In the genomic region with DNA sequence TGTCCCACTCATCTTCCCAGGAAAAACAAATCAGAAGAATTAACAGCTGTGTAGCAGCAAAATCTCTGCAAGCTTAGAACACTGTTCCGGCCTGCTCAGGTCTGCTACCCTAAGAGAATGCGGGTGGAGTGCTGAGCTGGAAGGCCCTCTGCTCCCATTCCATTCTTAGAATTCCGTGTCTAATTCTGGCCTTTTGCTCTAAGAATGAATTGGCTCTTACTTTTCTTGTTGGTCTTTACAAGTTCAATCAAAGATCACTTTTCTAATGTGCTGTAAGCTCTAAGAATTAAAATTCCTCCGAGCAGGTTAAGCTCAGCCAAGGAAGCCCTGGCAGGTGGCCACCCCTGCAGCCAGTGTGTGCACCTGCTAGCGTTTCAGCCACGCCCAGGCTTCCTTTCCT, we compare ENCODE assay signal across 16 mouse cellular contexts. TPM values are rescaled to one million over a fixed set of nuclear protein-coding genes. Genes with fewer than 3 reads are reported as not detected.
DNase-seq lines count a peak whose midpoint lies in the region; ATAC-seq and TF ChIP-seq lines count a peak whose summit lies in the region.
"Had no signal": no experiment of that assay in that cellular context is flagged by ENCODE, and none has a peak within 500 bp of the region (broad histone marks: within the 10 kb centered on the region; RNA-seq: fewer than 3 reads in every experiment).

No protein-coding gene starts in this region.

- no peak overlapping the region for H3K4me2 ChIP-seq in heart, embryonic 15.5 days
- no peak overlapping the region for H3K4me2 ChIP-seq in midbrain, embryonic 13.5 days (replicated peaks)
- H3K4me2 ChIP-seq in midbrain, postnatal 0 days (ENCODE audit: low read depth, low read length, poor library complexity, severe bottlenecking): no peak overlapping the region
- H3K4me2 ChIP-seq: forebrain, embryonic 12.5 days had no signal

- no peak for ATAC-seq in heart, embryonic 15.5 days (replicated peaks; ENCODE audit: insufficient number of reproducible peaks, insufficient read depth, low FRiP score, low read depth)
- ATAC-seq in midbrain, embryonic 13.5 days: no peak
- no peak for ATAC-seq in midbrain, postnatal 0 days (ENCODE audit: low FRiP score)

- no peak for DNase-seq in heart, adult 2 months
- no peak for DNase-seq in midbrain, postnatal 0 days (ENCODE audit: low spot score)
- peak; percentile 34 to 43 for DNase-seq in kidney, adult 8-10 months
- DNase-seq in testis, postnatal 14 days (ENCODE audit: low spot score): peak; percentile 53
- no peak for DNase-seq in cerebellum, postnatal 36 days
- no peak for DNase-seq in thymus, postnatal 36 days
- DNase-seq: adrenal gland, postnatal 14 days; cerebellum, adult 2 months; gastrocnemius, postnatal 14 days; layer of hippocampus, adult 9-11 months; left cerebral cortex, postnatal 4 days; thymus, postnatal 4 days had no signal

- peaks cover 17% of the 10 kb centered on the region; the same call in 1 of the 2 replicates for H3K36me3 ChIP-seq in heart, embryonic 15.5 days
- no peaks in the 10 kb centered on the region for H3K36me3 ChIP-seq in heart, adult 2 months (ENCODE audit: control insufficient read depth, insufficient read depth, low read length)
- H3K36me3 ChIP-seq in midbrain, embryonic 13.5 days: peaks cover 34% of the 10 kb centered on the region
- peaks cover 18% of the 10 kb centered on the region for H3K36me3 ChIP-seq in midbrain, postnatal 0 days (ENCODE audit: insufficient read depth, low read length)

- 52% methylated on average over 6 of the region's 6 CpGs for WGBS in heart, embryonic 15.5 days
- 58% methylated on average over 6 of the region's 6 CpGs for WGBS in heart, adult 2 months
- WGBS in midbrain, embryonic 13.5 days: 40% methylated on average over 6 of the region's 6 CpGs
- 52% methylated on average over 6 of the region's 6 CpGs for WGBS in midbrain, postnatal 0 days

- peak overlapping the region; percentile 51; the same call in 1 of the 2 replicates for H3K27ac ChIP-seq in heart, embryonic 15.5 days
- no peak overlapping the region for H3K27ac ChIP-seq in heart, adult 2 months
- peak overlapping the region; percentile 17; the same call in 1 of the 2 replicates for H3K27ac ChIP-seq in midbrain, embryonic 13.5 days
- no peak overlapping the region for H3K27ac ChIP-seq in midbrain, postnatal 0 days (ENCODE audit: low read depth, low read length)
- H3K27ac ChIP-seq: forebrain, embryonic 12.5 days; liver, embryonic 14.5 days had no signal

- no peaks in the 10 kb centered on the region for H3K79me2 ChIP-seq in heart, adult 2 months (replicated peaks; ENCODE audit: control insufficient read depth, insufficient read depth, low read length)

- TF ChIP-seq EP300 in heart, adult 2 months (IDR thresholded peaks at IDR 0.05; ENCODE audit: insufficient read depth, low read depth, low read length): no peak

- no peak for TF ChIP-seq POLR2A in heart, adult 2 months (IDR thresholded peaks at IDR 0.05; ENCODE audit: insufficient read depth, low read depth, low read length)

- H3K9me3 ChIP-seq in heart, embryonic 15.5 days (replicated peaks): no peaks in the 10 kb centered on the region
- no peaks in the 10 kb centered on the region for H3K9me3 ChIP-seq in midbrain, embryonic 13.5 days
- no peaks in the 10 kb centered on the region for H3K9me3 ChIP-seq in midbrain, postnatal 0 days (ENCODE audit: low read length)
- H3K9me3 ChIP-seq: forebrain, embryonic 12.5 days had no signal

- H3K9ac ChIP-seq in heart, embryonic 15.5 days: no peak overlapping the region
- no peak overlapping the region for H3K9ac ChIP-seq in heart, adult 2 months (ENCODE audit: low read depth, low read length)
- no peak overlapping the region for H3K9ac ChIP-seq in midbrain, embryonic 13.5 days (replicated peaks)
- H3K9ac ChIP-seq in midbrain, postnatal 0 days (replicated peaks; ENCODE audit: low read length, poor library complexity, severe bottlenecking): no peak overlapping the region
- H3K9ac ChIP-seq: forebrain, embryonic 12.5 days; liver, embryonic 14.5 days had no signal

- H3K4me1 ChIP-seq in heart, embryonic 15.5 days (replicated peaks): peaks cover 26% of the 10 kb centered on the region
- H3K4me1 ChIP-seq in heart, adult 2 months (ENCODE audit: control insufficient read depth, insufficient read depth, low read length): no peaks in the 10 kb centered on the region
- peaks cover 73% of the 10 kb centered on the region for H3K4me1 ChIP-seq in midbrain, embryonic 13.5 days (replicated peaks)
- no peaks in the 10 kb centered on the region for H3K4me1 ChIP-seq in midbrain, postnatal 0 days (ENCODE audit: insufficient read depth, low read length)

- H3K4me3 ChIP-seq in heart, embryonic 15.5 days: no peak overlapping the region
- no peak overlapping the region for H3K4me3 ChIP-seq in heart, adult 2 months
- H3K4me3 ChIP-seq in midbrain, embryonic 13.5 days (replicated peaks): no peak overlapping the region
- no peak overlapping the region for H3K4me3 ChIP-seq in midbrain, postnatal 0 days (ENCODE audit: low read depth, low read length)
- H3K4me3 ChIP-seq: forebrain, embryonic 12.5 days had no signal

- H3K27me3 ChIP-seq in heart, embryonic 15.5 days: no peaks in the 10 kb centered on the region
- H3K27me3 ChIP-seq in heart, adult 2 months (ENCODE audit: control insufficient read depth, insufficient read depth, low read length): no peaks in the 10 kb centered on the region
- peaks cover 16% of the 10 kb centered on the region; the same call in 1 of the 2 replicates for H3K27me3 ChIP-seq in midbrain, embryonic 13.5 days
- H3K27me3 ChIP-seq in midbrain, postnatal 0 days (ENCODE audit: insufficient read depth, low read length): no peaks in the 10 kb centered on the region

- no peak for TF ChIP-seq CTCF in heart, adult 2 months (IDR thresholded peaks at IDR 0.05)
- no peak for TF ChIP-seq CTCF in midbrain, postnatal 0 days (IDR thresholded peaks at IDR 0.05)

- intact Hi-C loops in heart, adult 2 months (cut with DNase I): loop anchor here (5.0 kb wide), 1 partner anchor 125 kb away; no protein-coding TSS in a partner anchor

RNA-seq across cellular contexts. Expression of a gene that starts 43.3 kb away (rescaled TPM):
- polyA plus RNA-seq in heart, embryonic 15.5 days (2015; fragmentation: Nextera tagmentation; extraction: Ambion mirVana): 0.04 TPM in 1 of 2 replicates, not detected in the other
- total RNA-seq in heart, adult 2 months (2021): under 1 TPM in 1 of 2 experiments, not detected in 1; 0.09 TPM
- polyA plus RNA-seq in heart, adult 2 months (2012; rRNA removed): 0.06 TPM in 1 of 2 replicates, not detected in the other
- 29.0 and 34.3 TPM in 2 replicates for polyA plus RNA-seq in midbrain, embryonic 13.5 days (2015; fragmentation: Nextera tagmentation; extraction: Ambion mirVana)
- total RNA-seq in midbrain, postnatal 0 days (2014; rRNA removed): 12.6 and 15.0 TPM in 2 replicates
- polyA plus RNA-seq in midbrain, postnatal 0 days (2015; fragmentation: Nextera tagmentation; extraction: Ambion mirVana): 10.2 and 11.6 TPM in 2 replicates
- polyA plus RNA-seq: liver, embryonic 14.5 days had no signal

Comparison
In these comparisons a context has a peak if more than half of its experiments do, and no peak if none do; other contexts are left out.
1. H3K27ac ChIP-seq: peak in heart, embryonic 15.5 days (single experiment) and midbrain, embryonic 13.5 days (single experiment); none in heart, adult 2 months (single experiment) and midbrain, postnatal 0 days (single experiment).
2. DNase-seq: peak in kidney, adult 8-10 months (2 of 2) and testis, postnatal 14 days (single experiment); none in heart, adult 2 months (0 of 2), midbrain, postnatal 0 days (single experiment), cerebellum, postnatal 36 days (0 of 2) and thymus, postnatal 36 days (0 of 2).
3. RNA of a gene that starts 43.3 kb away (polyA plus RNA-seq): 29.0 to 34.3 TPM in midbrain, embryonic 13.5 days and 10.2 to 11.6 TPM in midbrain, postnatal 0 days; 0.04 TPM in heart, embryonic 15.5 days and 0.06 TPM in heart, adult 2 months; every median in the first group is over 10 times any median in the second.